Mouse (Mus musculus): ENCODE data around the gene Prr18. TPM values are rescaled to one million over a fixed set of nuclear protein-coding genes. Genes with fewer than 3 reads are reported as not detected.

Gene Prr18
- polyA plus RNA-seq, 1 experiment from 2014 or later = 0.04 TPM

DNA sequence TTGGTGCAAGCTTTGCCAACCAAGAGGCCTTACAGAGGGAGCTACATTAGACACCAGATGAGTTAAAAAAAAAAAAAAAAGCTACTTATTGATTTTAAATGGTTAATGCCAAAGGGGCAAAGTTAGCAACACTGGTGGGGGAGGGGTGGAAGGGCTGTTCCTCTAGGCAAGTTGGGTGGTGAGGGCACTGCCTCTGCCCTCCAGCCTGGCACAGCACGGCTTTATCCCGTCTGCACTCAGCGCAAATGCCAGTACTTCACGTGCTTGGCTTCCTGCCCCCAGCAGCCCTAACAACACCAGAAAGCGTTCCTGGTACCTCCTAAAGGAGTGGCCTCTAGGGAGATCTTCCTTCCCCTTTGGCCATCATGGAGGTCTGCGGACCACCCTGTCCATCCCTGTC is 6.2 kb downstream of the Prr18 start:
- Histone ChIP-seq H3K4me3 (no peak overlapping the region), H3K27ac (no peak overlapping the region), H3K36me3 (no peaks in the 10 kb centered on the region), H3K27me3 (replicated peaks) (peaks cover 55% of the 10 kb centered on the region), H3K9me3 (replicated peaks) (no peaks in the 10 kb centered on the region), H3K4me1 (peaks cover 15% of the 10 kb centered on the region; the same call in 1 of the 2 replicates), H3K4me2 (no peak overlapping the region), H3K9ac (no peak overlapping the region)
- ATAC-seq = no peak
- WGBS (ENCODE audit: insufficient replicate concordance) = 65% methylated on average over 6 of the region's 6 CpGs

DNA sequence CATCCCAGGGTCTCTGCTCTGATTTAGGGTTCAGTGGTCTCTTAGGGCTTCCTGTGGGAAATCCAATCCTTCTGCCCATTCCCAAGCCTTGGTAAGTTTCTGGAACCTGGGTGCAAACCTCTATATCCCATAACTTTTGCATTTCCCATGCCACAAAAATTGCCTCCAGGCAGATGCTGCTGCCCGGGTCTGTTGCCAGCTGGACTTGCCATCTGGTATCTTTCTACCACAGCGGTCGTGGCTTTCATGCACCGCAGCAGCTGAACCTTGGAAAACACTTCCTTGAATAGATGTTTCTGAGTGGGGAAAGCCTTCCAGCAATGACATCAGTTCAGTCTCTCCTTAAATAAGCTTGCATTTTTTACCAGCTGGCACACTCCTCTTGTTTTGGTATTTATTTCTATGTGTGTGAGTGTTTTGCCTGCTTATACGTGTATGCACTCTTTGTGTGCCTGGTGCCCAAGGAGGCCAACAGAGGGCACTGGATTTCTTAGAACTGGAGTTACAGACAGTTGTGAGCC is 10.6 kb downstream of the Prr18 start:
- Histone ChIP-seq H3K27me3 (replicated peaks) (peaks cover 10% of the 10 kb centered on the region), H3K4me2 (no peak overlapping the region), H3K27ac (no peak overlapping the region), H3K9ac (no peak overlapping the region), H3K9me3 (replicated peaks) (no peaks in the 10 kb centered on the region), H3K4me3 (no peak overlapping the region), H3K4me1 (no peaks in the 10 kb centered on the region), H3K36me3 (no peaks in the 10 kb centered on the region)
- 69% methylated on average over 5 of the region's 5 CpGs for WGBS (ENCODE audit: insufficient replicate concordance)
- ATAC-seq = no peak

DNA sequence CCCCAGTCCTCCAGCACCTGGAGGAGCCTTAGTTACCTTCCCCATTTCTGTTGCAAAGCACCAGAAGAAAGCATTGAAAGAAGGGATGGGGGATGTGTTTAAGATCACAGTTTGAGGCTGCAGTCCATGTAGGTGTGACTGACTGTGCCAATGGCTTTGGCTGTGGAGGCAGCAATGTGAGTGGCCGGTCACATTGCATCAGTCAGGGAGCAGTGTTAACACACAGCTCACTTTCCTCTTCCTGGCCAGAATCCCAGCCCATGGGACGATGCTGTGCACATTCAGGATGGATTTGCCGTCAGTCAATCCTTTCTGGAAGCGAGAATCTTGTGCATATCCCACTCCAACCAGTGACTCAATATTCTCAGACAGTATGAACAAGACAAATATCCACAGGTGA is 11.7 kb downstream of the Prr18 start:
- H3K9ac ChIP-seq = no peak overlapping the region
- no peaks in the 10 kb centered on the region for H3K36me3 ChIP-seq
- WGBS (ENCODE audit: insufficient replicate concordance) = 67% methylated on average over 4 of the region's 4 CpGs
- H3K4me1 ChIP-seq = no peaks in the 10 kb centered on the region
- H3K27ac ChIP-seq = no peak overlapping the region
- no peaks in the 10 kb centered on the region for H3K9me3 ChIP-seq (replicated peaks)
- no peak overlapping the region for H3K4me2 ChIP-seq
- no peak for ATAC-seq
- peaks cover 1% of the 10 kb centered on the region for H3K27me3 ChIP-seq (replicated peaks)
- H3K4me3 ChIP-seq = no peak overlapping the region

DNA sequence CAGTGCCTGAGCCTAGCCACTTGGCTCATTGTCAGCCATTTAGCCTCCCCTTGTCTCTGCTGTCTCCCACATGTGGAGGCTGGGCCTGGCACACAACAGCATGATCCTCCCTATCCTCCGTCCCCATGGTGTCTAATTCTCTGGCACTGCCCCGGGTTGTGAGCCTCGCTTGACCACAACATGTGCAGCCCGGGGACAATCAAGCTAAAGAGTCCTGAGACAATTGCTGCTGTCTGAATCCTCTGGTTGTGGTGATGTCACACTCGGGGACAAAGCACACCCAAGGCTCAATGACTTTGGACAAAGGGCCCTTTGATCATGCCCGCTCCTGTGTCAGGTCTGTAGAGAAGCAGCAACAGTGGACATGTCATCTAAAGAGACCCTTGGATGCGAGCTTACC is 13.8 kb downstream of the Prr18 start:
- WGBS (ENCODE audit: insufficient replicate concordance) = 68% methylated on average over 7 of the region's 7 CpGs
- H3K9ac ChIP-seq = no peak overlapping the region
- no peaks in the 10 kb centered on the region for H3K9me3 ChIP-seq (replicated peaks)

DNA sequence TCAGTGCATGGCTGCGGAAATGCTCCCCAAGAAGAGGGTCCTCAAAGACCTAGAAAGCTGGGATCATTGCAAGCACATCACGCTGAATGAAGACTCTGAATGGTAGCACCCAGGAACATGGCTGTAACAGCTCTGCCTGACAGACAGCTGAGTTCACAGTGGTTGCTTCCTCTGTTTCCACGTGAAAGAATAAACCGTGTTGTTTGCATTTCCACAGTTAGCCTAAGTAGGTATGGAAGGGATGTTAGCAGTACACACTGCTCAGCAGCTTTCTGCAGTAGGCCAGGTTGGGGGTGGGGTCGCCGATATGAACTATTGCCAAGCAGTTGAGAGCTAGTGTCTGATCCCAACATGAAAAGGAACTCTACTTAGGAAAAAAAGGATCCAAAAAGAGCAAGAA is 18.4 kb downstream of the Prr18 start, which contains the start of gene T2:
TSS of gene T2 (plus strand) at position 301 of the 400 bp plus-strand sequence.
- H3K9me3 ChIP-seq (replicated peaks) = no peaks in the 10 kb centered on the region
- H3K4me3 ChIP-seq = no peak within 1 kb of the TSS
- H3K9ac ChIP-seq = no peak within 1 kb of the TSS
- no peaks in the 10 kb centered on the region; the same call in 1 of the 2 replicates for H3K27me3 ChIP-seq (replicated peaks)
- H3K36me3 ChIP-seq = no peaks in the 10 kb centered on the region
- no peak within 1 kb of the TSS for H3K27ac ChIP-seq
- WGBS (ENCODE audit: insufficient replicate concordance) = 64% methylated on average over 6 of the region's 6 CpGs
- ATAC-seq = no peak
- H3K4me2 ChIP-seq = no peak within 1 kb of the TSS
- H3K4me1 ChIP-seq = no peaks in the 10 kb centered on the region

More for the DNA sequence above, 13.8 kb downstream of the Prr18 start:
- Histone ChIP-seq H3K27me3 (replicated peaks) (no peaks in the 10 kb centered on the region; the same call in none of the 2 replicates), H3K4me1 (no peaks in the 10 kb centered on the region), H3K4me2 (no peak overlapping the region), H3K27ac (no peak overlapping the region), H3K36me3 (no peaks in the 10 kb centered on the region), H3K4me3 (no peak overlapping the region)
- no peak for ATAC-seq

DNA sequence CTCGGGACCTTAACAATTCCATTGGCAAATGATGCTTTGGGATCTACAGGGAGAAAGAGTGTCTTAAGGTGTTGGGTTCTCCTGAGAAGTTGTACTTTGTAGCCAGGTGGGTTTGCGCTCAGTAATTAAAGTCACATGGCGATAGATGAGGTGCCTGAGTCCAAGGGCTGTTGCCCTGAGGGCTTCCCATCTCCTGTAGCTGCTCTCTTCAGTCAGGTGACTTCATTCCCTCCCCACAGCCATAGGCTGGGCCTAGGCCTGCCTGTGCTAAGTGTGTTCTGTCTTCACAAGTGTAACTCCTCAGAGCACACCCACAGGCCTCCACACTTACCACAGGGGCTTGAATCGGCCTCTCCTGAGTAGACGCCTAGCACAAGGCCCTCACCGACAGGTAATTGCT is 20.2 kb downstream of the Prr18 start:
- Histone ChIP-seq H3K9me3 (replicated peaks) (no peaks in the 10 kb centered on the region), H3K27me3 (replicated peaks) (no peaks in the 10 kb centered on the region; the same call in 1 of the 2 replicates), H3K9ac (no peak overlapping the region), H3K27ac (no peak overlapping the region), H3K4me3 (no peak overlapping the region), H3K4me2 (no peak overlapping the region), H3K4me1 (no peaks in the 10 kb centered on the region), H3K36me3 (no peaks in the 10 kb centered on the region)
- no peak for ATAC-seq
- 79% methylated on average over 6 of the region's 6 CpGs for WGBS (ENCODE audit: insufficient replicate concordance)

DNA sequence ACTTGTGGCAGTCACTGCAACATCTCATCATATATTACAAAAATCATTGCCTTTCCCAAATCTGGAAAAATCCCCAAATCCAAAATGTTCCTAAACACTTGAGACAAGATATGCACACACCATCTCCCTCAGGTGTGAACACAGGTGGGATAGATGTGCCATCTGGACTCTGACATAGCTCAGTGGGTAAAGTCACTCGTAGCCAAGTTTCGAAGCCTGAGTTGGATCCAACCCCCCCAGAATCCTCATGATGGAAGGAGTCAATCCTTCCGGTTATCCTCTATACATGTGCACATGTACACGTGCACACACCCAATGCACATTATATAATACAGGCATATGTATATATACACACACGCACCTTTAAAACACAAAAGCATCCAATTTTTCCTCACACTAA is 23.6 kb downstream of the Prr18 start:
- H3K4me2 ChIP-seq = no peak overlapping the region
- H3K9me3 ChIP-seq (replicated peaks) = no peaks in the 10 kb centered on the region
- 70% methylated on average over 5 of the region's 5 CpGs for WGBS (ENCODE audit: insufficient replicate concordance)
- H3K27me3 ChIP-seq (replicated peaks) = no peaks in the 10 kb centered on the region; the same call in 1 of the 2 replicates
- no peaks in the 10 kb centered on the region for H3K4me1 ChIP-seq
- no peak overlapping the region for H3K9ac ChIP-seq
- H3K4me3 ChIP-seq = no peak overlapping the region
- no peak overlapping the region for H3K27ac ChIP-seq
- no peak for ATAC-seq
- H3K36me3 ChIP-seq = no peaks in the 10 kb centered on the region

DNA sequence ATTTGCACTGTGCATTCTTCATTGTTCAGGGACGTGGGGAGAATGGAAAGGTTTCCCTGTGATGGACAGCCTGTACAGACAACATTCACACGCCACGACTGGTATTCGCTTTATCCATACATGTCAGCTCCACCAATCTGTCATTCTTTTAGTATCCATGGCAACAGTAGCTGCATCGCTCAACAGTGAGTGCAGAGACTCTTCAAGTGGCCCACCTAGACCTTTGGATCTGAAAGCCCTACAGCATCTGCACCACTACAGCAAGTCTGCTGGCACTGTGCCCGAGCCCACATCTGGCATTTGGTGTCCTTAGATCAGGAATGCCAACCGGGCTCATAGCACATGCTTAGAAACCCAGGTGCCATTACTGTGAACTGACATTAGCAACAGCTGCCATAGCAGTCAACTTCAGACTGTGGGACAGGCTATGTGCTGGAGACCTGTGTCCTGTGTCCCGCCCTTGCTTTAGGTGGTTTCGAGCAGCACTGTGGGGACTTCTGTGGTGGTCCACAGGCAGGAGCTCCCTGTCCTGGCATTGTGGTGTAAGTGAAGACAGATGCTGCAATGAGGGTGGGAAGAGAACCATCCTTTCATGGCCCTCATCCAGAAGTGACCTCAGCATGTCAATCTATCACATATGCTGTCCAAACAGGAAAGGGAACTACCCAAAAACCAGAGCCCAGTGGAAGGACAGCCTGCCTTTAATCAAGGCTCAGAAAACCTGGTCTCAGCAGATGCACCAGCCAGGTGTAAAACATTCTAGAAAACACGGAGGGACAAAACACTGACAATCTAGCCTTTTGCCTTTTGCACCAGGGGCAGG is 24.2 kb downstream of the Prr18 start:
- no peak for ATAC-seq
- H3K4me2 ChIP-seq = no peak overlapping the region
- no peaks in the 10 kb centered on the region for H3K9me3 ChIP-seq (replicated peaks)
- peaks cover 5% of the 10 kb centered on the region for H3K27me3 ChIP-seq (replicated peaks)
- no peaks in the 10 kb centered on the region for H3K4me1 ChIP-seq
- H3K4me3 ChIP-seq = no peak overlapping the region
- H3K36me3 ChIP-seq = no peaks in the 10 kb centered on the region
- WGBS (ENCODE audit: insufficient replicate concordance) = 71% methylated on average over 10 of the region's 10 CpGs
- H3K9ac ChIP-seq = no peak overlapping the region
- no peak overlapping the region for H3K27ac ChIP-seq

DNA sequence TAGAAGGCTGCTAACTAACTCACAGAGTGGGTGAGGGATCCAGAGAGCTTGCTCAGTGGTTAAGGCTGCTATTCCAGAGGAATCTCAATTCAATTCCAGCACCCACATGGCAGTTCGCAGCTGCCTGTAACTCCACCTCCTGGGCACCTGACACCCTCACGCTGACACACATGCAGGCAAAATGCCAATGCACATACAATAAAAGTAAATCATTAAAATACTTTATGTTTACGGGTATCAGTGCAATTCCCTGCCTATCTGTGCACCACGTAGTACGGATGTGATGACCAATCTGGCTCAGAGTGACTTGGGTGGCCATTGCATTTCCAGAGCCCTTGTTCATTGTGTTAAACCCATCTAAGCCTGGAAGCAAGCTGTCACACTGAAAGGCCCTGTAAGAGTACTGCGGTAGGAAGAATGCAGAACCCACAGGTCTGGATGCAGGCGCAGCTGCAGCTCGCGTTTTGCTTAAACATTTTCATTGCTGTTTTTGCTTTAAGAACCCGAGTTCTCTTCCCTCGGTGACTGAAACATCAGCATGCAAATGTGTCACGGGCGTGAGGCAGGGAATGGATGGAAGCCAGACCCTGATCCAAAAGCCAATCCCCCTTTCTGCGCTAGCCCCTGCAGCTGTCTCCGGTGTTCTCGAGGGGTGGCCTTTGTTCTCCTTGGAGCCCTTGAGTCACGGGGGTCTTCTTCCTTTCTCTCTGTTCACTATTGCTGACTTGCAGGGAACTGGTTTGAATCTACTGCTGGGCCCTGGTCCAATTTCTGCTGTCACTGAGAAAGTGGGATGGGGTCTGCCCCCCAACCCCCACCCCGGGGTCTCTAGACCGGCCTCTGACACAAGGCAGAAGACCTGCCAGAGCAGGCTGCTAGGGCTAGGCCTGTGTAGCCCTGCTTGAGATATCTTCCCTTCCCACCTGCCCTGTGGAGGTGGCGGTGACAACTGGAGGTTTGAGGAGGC is 30.5 kb downstream of the Prr18 start:
- Histone ChIP-seq H3K4me2 (no peak overlapping the region), H3K9me3 (replicated peaks) (no peaks in the 10 kb centered on the region), H3K36me3 (no peaks in the 10 kb centered on the region), H3K9ac (no peak overlapping the region), H3K27ac (no peak overlapping the region), H3K4me3 (no peak overlapping the region), H3K4me1 (peaks cover 10% of the 10 kb centered on the region; the same call in 1 of the 2 replicates), H3K27me3 (replicated peaks) (peaks cover 17% of the 10 kb centered on the region)
- no peak for ATAC-seq
- 52% methylated on average over 20 of the region's 20 CpGs for WGBS (ENCODE audit: insufficient replicate concordance)

DNA sequence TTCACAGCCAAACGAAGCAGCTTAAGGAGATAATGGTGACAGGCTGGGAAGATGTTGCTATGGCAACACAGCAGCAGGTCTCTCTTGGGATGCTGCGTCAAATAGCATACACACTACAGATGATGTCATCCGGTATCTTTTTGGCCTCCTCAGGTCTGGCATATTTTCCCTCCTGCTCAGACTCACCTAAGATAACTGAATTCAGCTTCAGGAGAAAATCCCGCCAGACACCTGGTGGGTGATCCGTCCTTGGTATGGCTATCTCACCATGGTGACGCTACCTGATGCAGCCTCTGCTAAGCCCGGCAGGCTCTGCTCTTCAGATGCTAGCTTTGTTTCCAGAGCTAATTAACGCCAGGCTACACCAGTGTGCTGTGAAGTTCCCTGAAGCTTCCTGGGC is 31.3 kb downstream of the Prr18 start:
- Histone ChIP-seq H3K9me3 (replicated peaks) (no peaks in the 10 kb centered on the region), H3K4me3 (no peak overlapping the region), H3K4me1 (peaks cover 10% of the 10 kb centered on the region; the same call in 1 of the 2 replicates), H3K27me3 (replicated peaks) (peaks cover 17% of the 10 kb centered on the region), H3K27ac (no peak overlapping the region), H3K9ac (no peak overlapping the region), H3K4me2 (no peak overlapping the region), H3K36me3 (no peaks in the 10 kb centered on the region)
- 37% methylated on average over 8 of the region's 8 CpGs for WGBS (ENCODE audit: insufficient replicate concordance)
- no peak for ATAC-seq

DNA sequence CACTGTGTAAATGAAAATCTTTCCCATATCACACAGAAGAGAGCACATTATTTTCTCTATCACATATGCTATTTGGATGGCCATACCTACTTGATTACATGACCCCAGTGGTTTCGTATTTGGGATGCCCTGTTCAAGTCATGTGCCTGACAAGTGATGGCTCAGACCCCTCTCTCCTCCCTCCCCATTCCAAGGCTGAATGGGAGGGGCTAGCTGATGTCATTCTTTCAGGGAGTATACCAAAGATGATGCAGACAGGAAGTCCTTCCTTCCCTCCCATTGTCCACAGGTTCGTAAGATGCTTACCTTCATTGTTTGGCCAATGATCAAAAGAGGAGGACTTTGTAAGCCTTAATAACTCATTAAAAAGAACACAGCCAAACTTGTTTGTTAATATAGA is 31.9 kb downstream of the Prr18 start:
- WGBS (ENCODE audit: insufficient replicate concordance) = 43% methylated on average over 2 of the region's 2 CpGs
- Histone ChIP-seq H3K27ac (no peak overlapping the region), H3K4me2 (no peak overlapping the region), H3K9me3 (replicated peaks) (no peaks in the 10 kb centered on the region), H3K9ac (no peak overlapping the region), H3K4me3 (no peak overlapping the region), H3K36me3 (no peaks in the 10 kb centered on the region), H3K4me1 (peaks cover 10% of the 10 kb centered on the region; the same call in 1 of the 2 replicates), H3K27me3 (replicated peaks) (peaks cover 17% of the 10 kb centered on the region)
- no peak for ATAC-seq

Measured in liver, embryonic 12.5 days (tissue).